25 mouse cellular contexts compared by ENCODE assay signal in the genomic region with DNA sequence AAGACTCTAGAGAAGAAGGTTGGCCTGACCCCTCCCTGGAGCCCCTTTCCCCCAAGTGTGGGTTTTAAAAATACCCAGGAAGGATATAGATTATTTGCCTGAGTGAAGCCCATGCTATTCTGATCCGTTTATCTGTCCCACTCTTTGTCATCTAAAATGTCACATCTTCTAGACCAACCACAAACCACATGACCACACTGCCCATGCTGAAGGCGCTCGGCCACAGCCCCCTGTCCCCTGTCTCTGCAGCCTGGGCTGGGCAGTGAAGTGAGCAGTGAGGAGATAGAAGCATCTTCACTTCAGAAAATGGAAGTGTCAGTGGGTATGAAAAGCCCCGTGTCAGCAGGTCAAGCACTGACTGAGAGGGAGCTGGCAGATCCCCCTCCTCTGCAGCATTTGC. TPM values are rescaled to one million over a fixed set of nuclear protein-coding genes. Genes with fewer than 3 reads are reported as not detected.
DNase-seq lines count a peak whose midpoint lies in the region; ATAC-seq and TF ChIP-seq lines count a peak whose summit lies in the region.
"Had no signal": no experiment of that assay in that cellular context is flagged by ENCODE, and none has a peak within 500 bp of the region (broad histone marks: within the 10 kb centered on the region; RNA-seq: fewer than 3 reads in every experiment).

No protein-coding gene starts in this region.

- peak; percentile 39 for ATAC-seq in common myeloid progenitor, adult 5-6 weeks (replicated peaks; ENCODE audit: low read depth, poor library complexity, severe bottlenecking)
- ATAC-seq in megakaryocyte, adult 5-6 weeks (ENCODE audit: poor library complexity, severe bottlenecking): peak; percentile 36; the same call in 1 of the 2 replicates
- ATAC-seq: CD4-positive, CD25-positive, alpha-beta regulatory T cell, adult 4 months; forebrain, embryonic 14.5 days; intestine, embryonic 15.5 days had no signal

- 25% methylated on average over 4 of the region's 4 CpGs for WGBS in spleen, adult 2 months
- WGBS in hindbrain, embryonic 10.5 days: 66% methylated on average over 4 of the region's 4 CpGs

- peaks cover 19% of the 10 kb centered on the region for H3K4me1 ChIP-seq in spleen, adult 2 months (ENCODE audit: control insufficient read depth, insufficient read depth, insufficient read length)
- H3K4me1 ChIP-seq in hindbrain, embryonic 10.5 days (replicated peaks): peaks cover 7% of the 10 kb centered on the region; the same call in 1 of the 2 replicates
- H3K4me1 ChIP-seq: embryonic facial prominence, embryonic 12.5 days; forebrain, embryonic 10.5 days; heart, embryonic 15.5 days; intestine, embryonic 15.5 days had no signal

- H3K27ac ChIP-seq in spleen, adult 2 months (ENCODE audit: insufficient read depth, low read length): peak overlapping the region; percentile 23; the same call in 1 of the 2 replicates
- no peak overlapping the region for H3K27ac ChIP-seq in hindbrain, embryonic 10.5 days
- H3K27ac ChIP-seq: embryonic facial prominence, embryonic 12.5 days; heart, embryonic 15.5 days; hindbrain, embryonic 14.5 days; intestine, embryonic 15.5 days had no signal

- H3K4me3 ChIP-seq in spleen, adult 2 months (ENCODE audit: extremely low read depth, insufficient read depth, insufficient read length): no peak overlapping the region
- no peak overlapping the region for H3K4me3 ChIP-seq in hindbrain, embryonic 10.5 days
- H3K4me3 ChIP-seq: embryonic facial prominence, embryonic 12.5 days; erythroblast, embryonic 14.5 days; forebrain, embryonic 10.5 days; heart, embryonic 15.5 days; intestine, embryonic 15.5 days had no signal

- TF ChIP-seq CTCF in spleen, adult 2 months (IDR thresholded peaks at IDR 0.05; ENCODE audit: extremely low read depth, insufficient read depth, insufficient read length, insufficient replicate concordance): no peak

- TF ChIP-seq POLR2A in spleen, adult 2 months (IDR thresholded peaks at IDR 0.05; ENCODE audit: low read depth, low read length): no peak

- H3K27me3 ChIP-seq in spleen, adult 2 months (ENCODE audit: control insufficient read depth, insufficient read depth, low read length): no peaks in the 10 kb centered on the region
- H3K27me3 ChIP-seq in hindbrain, embryonic 10.5 days (ENCODE audit: insufficient read depth, poor library complexity, severe bottlenecking): no peaks in the 10 kb centered on the region
- H3K27me3 ChIP-seq: embryonic facial prominence, embryonic 12.5 days; heart, embryonic 15.5 days; intestine, embryonic 15.5 days had no signal

- intact Hi-C loops in left cerebral cortex, postnatal 25 days (cut with DNase I): no loop called here

- DNase-seq in spleen, adult 2 months (ENCODE audit: low read depth in 1 of 2, low spot score in 2 of 2): no peak
- no peak for DNase-seq in spleen, adult 18-20 months
- no peak for DNase-seq in hindbrain, embryonic 10.5 days (ENCODE audit: low spot score)
- no peak for DNase-seq in left cerebral cortex, postnatal 25 days (ENCODE audit: low spot score in 2 of 2)
- DNase-seq in heart, adult 9 months (ENCODE audit: low spot score in 2 of 2): no peak
- DNase-seq: adrenal gland, postnatal 10 days; B cell, adult 2 months; cerebellum, adult 11-12 months; cerebellum, adult 9-10 months; cerebellum, postnatal 25 days; embryo, embryonic 11 days; gastrocnemius, postnatal 36 days; heart, adult 18-20 months; heart, postnatal 14 days had no signal

- no peaks in the 10 kb centered on the region for H3K36me3 ChIP-seq in spleen, adult 2 months (ENCODE audit: control insufficient read depth, insufficient read depth, low read length)
- no peaks in the 10 kb centered on the region for H3K36me3 ChIP-seq in hindbrain, embryonic 10.5 days
- H3K36me3 ChIP-seq: embryonic facial prominence, embryonic 12.5 days; forebrain, embryonic 10.5 days; heart, embryonic 15.5 days; intestine, embryonic 15.5 days had no signal

- H3K9me3 ChIP-seq in hindbrain, embryonic 10.5 days: no peaks in the 10 kb centered on the region
- H3K9me3 ChIP-seq: embryonic facial prominence, embryonic 12.5 days; forebrain, embryonic 10.5 days; heart, embryonic 15.5 days; intestine, embryonic 15.5 days had no signal

RNA-seq across cellular contexts. Expression of gene Diras2, which starts 11.6 kb away (rescaled TPM):
- polyA plus RNA-seq in spleen, adult 2 months (2012; rRNA removed): 2.0 TPM in 2 replicates
- total RNA-seq in common myeloid progenitor, adult 5-6 weeks (2017): 1.5 and 2.0 TPM in 2 replicates
- total RNA-seq in megakaryocyte, adult 5-6 weeks (2015): 0.30 and 0.54 TPM in 2 replicates
- total RNA-seq in megakaryocyte, adult 5-6 weeks (2017): 0.04 TPM in 1 of 2 replicates, not detected in the other
- 0.09 and 0.29 TPM in 2 replicates for polyA plus RNA-seq in hindbrain, embryonic 10.5 days (2016; fragmentation: Nextera tagmentation; extraction: Ambion mirVana)
- total RNA-seq in left cerebral cortex, postnatal 25 days (2021): 100 to 1,000 TPM; 169 to 177 TPM
- total RNA-seq: MEL had no signal
- polyA plus RNA-seq: CD4-positive, CD25-positive, alpha-beta regulatory T cell, adult 4 months; erythroblast, embryonic 14.5 days had no signal

RNA-seq across cellular contexts. Expression of gene Syk, which starts 40.3 kb away (rescaled TPM):
- 119 and 126 TPM in 2 replicates for polyA plus RNA-seq in spleen, adult 2 months (2012; rRNA removed)
- total RNA-seq in common myeloid progenitor, adult 5-6 weeks (2017): 79.3 and 83.0 TPM in 2 replicates
- total RNA-seq in megakaryocyte, adult 5-6 weeks (2015): 87.8 and 90.2 TPM in 2 replicates
- total RNA-seq in megakaryocyte, adult 5-6 weeks (2017): 157 and 178 TPM in 2 replicates
- polyA plus RNA-seq in hindbrain, embryonic 10.5 days (2016; fragmentation: Nextera tagmentation; extraction: Ambion mirVana): 3.3 and 4.8 TPM in 2 replicates
- 1 to 10 TPM; 2.8 to 3.9 TPM for total RNA-seq in left cerebral cortex, postnatal 25 days (2021)

Comparison
In these comparisons a context has a peak if more than half of its experiments do, and no peak if none do; other contexts are left out.
1. RNA of gene Diras2, which starts 11.6 kb away (total RNA-seq): 169 to 177 TPM in left cerebral cortex, postnatal 25 days; 1.5 to 2.0 TPM in common myeloid progenitor, adult 5-6 weeks and 0.04 to 0.54 TPM in megakaryocyte, adult 5-6 weeks; every median in the first group is over 10 times any median in the second.
2. RNA of gene Syk, which starts 40.3 kb away (total RNA-seq): 87.8 to 178 TPM in megakaryocyte, adult 5-6 weeks and 79.3 to 83.0 TPM in common myeloid progenitor, adult 5-6 weeks; 2.8 to 3.9 TPM in left cerebral cortex, postnatal 25 days; every median in the first group is over 10 times any median in the second.